Mouse (Mus musculus) forebrain, embryonic 11.5 days (tissue): ENCODE measurements around the gene Acsf3. TPM values are rescaled to one million over a fixed set of nuclear protein-coding genes. Genes with fewer than 3 reads are reported as not detected.

Source experiments
- ATAC-seq: fragments of 200-750 bp; cut with Nextera tagmentation; replicated peaks from 2 replicates; pipeline ENCODE4 v1.8.0; 2017; ENCODE audit warnings: moderate TSS enrichment; ENCODE audit not compliant: low FRiP score
- DNase-seq: peaks from one replicate; pipeline ENCODE4 v3.0.0-alpha.2; 2017; ENCODE audit warnings: low spot score
- H3K27ac ChIP-seq: fragments of 300-500 bp; sonication (generic); 2 replicates; pipeline ENCODE4 v1.5.1; 2014; ENCODE audit warnings: low read depth, low read length
- H3K27me3 ChIP-seq: fragments of 300-500 bp; sonication (generic); 2 replicates; pipeline ENCODE4 v1.6.1; 2014; ENCODE audit warnings: mild to moderate bottlenecking, low read length, mixed read lengths; ENCODE audit not compliant: control insufficient read depth, insufficient read depth
- H3K36me3 ChIP-seq: fragments of 300-500 bp; sonication (generic); 2 replicates; pipeline ENCODE4 v1.6.1; 2014; ENCODE audit warnings: mild to moderate bottlenecking, low read length, moderate library complexity, mixed read lengths; ENCODE audit not compliant: control insufficient read depth, insufficient read depth
- H3K4me1 ChIP-seq: fragments of 300-500 bp; sonication (generic); replicated peaks from 2 replicates; pipeline ENCODE4 v1.6.1; 2014; ENCODE audit warnings: low read length, mixed read lengths; ENCODE audit not compliant: control insufficient read depth, insufficient read depth
- H3K4me2 ChIP-seq: fragments of 300-500 bp; sonication (generic); 2 replicates; pipeline ENCODE4 v1.6.1; 2014; ENCODE audit warnings: low read depth, mild to moderate bottlenecking, low read length, moderate library complexity, mixed read lengths; ENCODE audit not compliant: severe bottlenecking
- H3K4me3 ChIP-seq: fragments of 300-500 bp; sonication (generic); 2 replicates; pipeline ENCODE4 v1.5.1; 2014; ENCODE audit warnings: low read depth, low read length
- H3K9ac ChIP-seq: fragments of 300-500 bp; sonication (generic); 2 replicates; pipeline ENCODE4 v1.6.1; 2014; ENCODE audit warnings: low read length
- H3K9me3 ChIP-seq: fragments of 300-500 bp; sonication (generic); 2 replicates; pipeline ENCODE4 v1.6.1; 2016; ENCODE audit warnings: low read length, mixed read lengths; ENCODE audit not compliant: control insufficient read depth
- WGBS: fragments of 180-500 bp; shearing (Covaris S2); extraction: QIAGEN DNeasy Blood & Tissue Kit; methylation state at CpG from one replicate; pipeline ENCODE4 v1.1.7; 2014; 5-methylcytosine and 5-hydroxymethylcytosine counted together
- polyA plus RNA-seq: library from polyadenylated mRNA; unstranded; fragments of >200 nt; fragmentation: Nextera tagmentation; extraction: Ambion mirVana; gene quantifications from 2 replicates; pipeline ENCODE4 v1.2.1, GENCODE M21; 2014

Acsf3 gene
- polyA plus RNA-seq, 1 experiment from 2014 or later: 15.6 TPM

DNA sequence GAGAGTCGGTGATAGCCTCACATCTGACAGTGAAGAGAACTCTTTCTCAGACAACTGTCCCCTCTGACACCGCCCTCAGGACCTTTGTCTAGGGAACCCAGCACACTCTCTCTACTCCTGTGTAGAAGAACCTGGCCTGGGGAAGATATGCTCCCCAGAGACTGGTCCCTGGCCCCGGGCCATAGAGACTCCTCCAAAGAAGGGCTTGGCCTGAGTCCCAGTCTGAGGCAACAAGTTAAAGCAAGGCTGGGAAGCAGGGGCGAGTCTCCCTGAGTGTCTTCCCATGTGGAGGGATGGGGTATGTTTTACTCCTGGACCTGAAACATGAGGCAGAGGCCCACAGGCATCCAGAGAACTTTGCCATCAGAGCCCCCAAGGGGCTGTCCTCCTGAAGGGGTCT, 70.4 kb downstream of the Acsf3 start:
- no peaks in the 10 kb centered on the region for H3K27me3 ChIP-seq
- no peaks in the 10 kb centered on the region for H3K36me3 ChIP-seq
- H3K27ac ChIP-seq: no peak overlapping the region
- H3K4me3 ChIP-seq: no peak overlapping the region
- 86% methylated on average over 4 of the region's 4 CpGs for WGBS
- H3K9me3 ChIP-seq: no peaks in the 10 kb centered on the region
- DNase-seq: no peak
- no peak for ATAC-seq
- H3K4me2 ChIP-seq: no peak overlapping the region
- H3K4me1 ChIP-seq: peaks cover 2% of the 10 kb centered on the region; the same call in 1 of the 2 replicates
- no peak overlapping the region for H3K9ac ChIP-seq

DNA sequence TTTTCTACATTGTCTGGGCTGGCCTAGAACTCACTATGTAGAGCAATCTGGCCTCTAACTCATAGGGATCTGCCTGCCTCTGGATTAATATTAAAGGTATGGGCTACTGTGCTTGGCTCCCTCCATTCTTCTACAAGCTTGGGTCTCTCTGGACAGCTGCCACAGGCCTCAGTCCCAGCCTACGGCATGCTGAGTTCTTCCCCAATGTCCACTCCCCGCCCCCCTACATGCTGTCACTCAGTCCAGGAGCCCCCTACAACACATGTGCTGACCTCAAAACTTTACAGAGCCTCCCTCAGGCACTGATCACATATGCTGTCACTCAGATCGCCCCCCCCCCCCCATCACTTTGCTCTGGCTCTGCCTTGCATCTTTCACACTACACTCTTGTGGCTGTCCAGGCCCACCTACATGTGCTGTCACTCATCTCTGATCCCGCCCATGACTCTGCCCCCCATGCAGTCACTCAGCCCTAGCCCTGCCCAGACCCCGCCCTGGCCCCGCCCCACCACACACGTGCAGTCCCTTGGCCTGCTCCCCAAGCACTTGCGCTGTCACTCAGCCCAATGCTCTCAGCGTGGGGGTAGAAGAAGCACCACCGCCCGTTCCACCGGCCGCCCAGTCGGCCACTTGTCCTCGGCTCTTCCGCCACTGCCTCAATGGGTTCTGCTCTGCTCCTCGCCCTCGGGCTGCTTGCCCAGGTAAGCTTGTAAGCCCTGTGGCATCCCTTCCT, 72.7 kb downstream of the Acsf3 start, which contains the start of gene Cdh15:
TSS of gene Cdh15 (plus strand) at position 138 of the 733 bp plus-strand sequence.
- H3K27ac ChIP-seq: no peak within 1 kb of the TSS
- WGBS: 15% methylated on average over 17 of the region's 18 CpGs
- H3K27me3 ChIP-seq: no peaks in the 10 kb centered on the region
- H3K4me3 ChIP-seq: no peak within 1 kb of the TSS
- H3K9me3 ChIP-seq: no peaks in the 10 kb centered on the region
- peaks cover 2% of the 10 kb centered on the region for H3K4me1 ChIP-seq
- ATAC-seq (peak; percentile 83), DNase-seq (peak; percentile 82)
- H3K9ac ChIP-seq: no peak within 1 kb of the TSS
- peak within 1 kb of the TSS; percentile 34; the same call in 1 of the 2 replicates for H3K4me2 ChIP-seq
- H3K36me3 ChIP-seq: no peaks in the 10 kb centered on the region

GRCm38 (mm10) chr8:122849152-122849910, 74.0 kb downstream of the Acsf3 start:
- Histone ChIP-seq H3K27ac (no peak overlapping the region), H3K9me3 (no peaks in the 10 kb centered on the region)
- ATAC-seq: no peak

DNA sequence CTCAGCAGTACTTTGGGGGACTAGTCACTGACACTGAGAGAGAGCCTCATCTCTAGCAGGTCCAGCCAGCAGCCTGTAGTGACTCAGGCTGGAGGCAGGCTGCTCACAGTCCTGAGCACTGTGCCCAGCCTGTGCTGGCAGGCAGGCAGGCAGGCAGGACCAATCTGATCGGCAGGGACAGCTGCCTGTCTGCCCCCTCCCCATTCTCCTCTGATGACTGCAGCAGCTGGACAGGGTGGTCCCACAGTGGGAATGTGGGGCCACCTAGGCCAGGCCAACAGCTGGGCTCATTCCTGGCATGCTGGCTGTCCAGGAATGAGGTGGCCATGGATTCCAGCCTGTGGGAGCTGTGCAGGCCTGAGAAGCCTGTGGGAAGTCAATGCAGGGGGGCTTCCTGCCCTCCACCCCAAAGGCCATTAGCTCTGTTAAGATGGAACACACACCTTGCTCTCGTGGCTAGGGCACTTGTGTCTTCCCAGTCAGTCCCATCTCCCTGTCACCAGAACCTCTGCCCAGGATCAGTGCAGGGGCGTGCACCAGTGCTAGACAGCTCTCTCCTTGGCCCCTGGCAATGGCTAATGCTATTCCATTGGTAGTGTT, 75.5 kb downstream of the Acsf3 start:
- H3K4me3 ChIP-seq: no peak overlapping the region
- H3K9ac ChIP-seq: no peak overlapping the region
- ATAC-seq (no peak), DNase-seq (no peak)
- no peaks in the 10 kb centered on the region for H3K27me3 ChIP-seq
- WGBS: 72% methylated on average over 3 of the region's 3 CpGs
- no peaks in the 10 kb centered on the region for H3K36me3 ChIP-seq
- H3K4me1 ChIP-seq: peaks cover 10% of the 10 kb centered on the region
- no peak overlapping the region for H3K27ac ChIP-seq
- H3K4me2 ChIP-seq: no peak overlapping the region
- H3K9me3 ChIP-seq: no peaks in the 10 kb centered on the region

More at GRCm38 (mm10) chr8:122849152-122849910, 74.0 kb downstream of the Acsf3 start:
- DNase-seq: no peak
- H3K9ac ChIP-seq: no peak overlapping the region
- H3K4me3 ChIP-seq: no peak overlapping the region
- no peaks in the 10 kb centered on the region for H3K27me3 ChIP-seq
- H3K4me1 ChIP-seq: peaks cover 10% of the 10 kb centered on the region
- 69% methylated on average over 11 of the region's 11 CpGs for WGBS
- H3K36me3 ChIP-seq: no peaks in the 10 kb centered on the region
- no peak overlapping the region for H3K4me2 ChIP-seq

GRCm38 (mm10) chr8:122851692-122852545, 76.6 kb downstream of the Acsf3 start:
- no peaks in the 10 kb centered on the region for H3K27me3 ChIP-seq

DNA sequence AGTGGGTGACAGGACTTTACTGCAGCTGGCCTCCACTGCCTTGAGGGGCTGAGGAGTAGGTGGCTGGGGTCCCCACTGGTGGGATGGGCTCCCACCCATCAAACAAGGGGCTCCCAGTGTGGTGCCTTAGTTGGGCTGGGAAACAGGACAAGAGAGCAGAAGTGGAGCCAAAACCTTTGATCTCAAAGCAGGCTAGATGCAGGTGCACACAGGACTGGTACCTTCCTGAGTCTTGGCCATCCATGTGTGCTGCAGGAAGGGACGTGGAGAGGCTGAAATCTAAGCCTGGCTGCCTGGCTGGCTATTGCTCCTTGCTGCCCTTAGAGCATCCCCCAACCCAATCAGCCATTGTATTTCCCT, 77.2 kb downstream of the Acsf3 start:
- no peak overlapping the region for H3K4me2 ChIP-seq

More at GRCm38 (mm10) chr8:122851692-122852545, 76.6 kb downstream of the Acsf3 start:
- no peak overlapping the region for H3K9ac ChIP-seq
- 88% methylated on average over 12 of the region's 12 CpGs for WGBS
- H3K4me3 ChIP-seq: no peak overlapping the region
- no peaks in the 10 kb centered on the region for H3K9me3 ChIP-seq
- H3K36me3 ChIP-seq: no peaks in the 10 kb centered on the region
- peaks cover 10% of the 10 kb centered on the region for H3K4me1 ChIP-seq
- no peak overlapping the region for H3K27ac ChIP-seq
- no peak overlapping the region for H3K4me2 ChIP-seq
- DNase-seq (no peak), ATAC-seq (no peak)

GRCm38 (mm10) chr8:122853340-122853771, 78.1 kb downstream of the Acsf3 start:
- H3K4me1 ChIP-seq: peaks cover 8% of the 10 kb centered on the region; the same call in 1 of the 2 replicates
- H3K9ac ChIP-seq: no peak overlapping the region
- 23% methylated on average over 11 of the region's 11 CpGs for WGBS
- H3K4me3 ChIP-seq: no peak overlapping the region
- no peaks in the 10 kb centered on the region for H3K36me3 ChIP-seq
- DNase-seq (peak; percentile 64), ATAC-seq (peak; percentile 61)
- no peaks in the 10 kb centered on the region for H3K27me3 ChIP-seq
- no peaks in the 10 kb centered on the region for H3K9me3 ChIP-seq
- no peak overlapping the region for H3K27ac ChIP-seq
- 0 out of 2 replicates have a peak overlapping the region, but pooled peaks have one; percentile 8 for H3K4me2 ChIP-seq

More for the DNA sequence above, 77.2 kb downstream of the Acsf3 start:
- ATAC-seq (no peak), DNase-seq (no peak)
- no peak overlapping the region for H3K27ac ChIP-seq
- no peaks in the 10 kb centered on the region for H3K36me3 ChIP-seq
- H3K9ac ChIP-seq: no peak overlapping the region
- no peaks in the 10 kb centered on the region for H3K9me3 ChIP-seq
- H3K4me3 ChIP-seq: no peak overlapping the region
- peaks cover 10% of the 10 kb centered on the region for H3K4me1 ChIP-seq
- H3K27me3 ChIP-seq: no peaks in the 10 kb centered on the region
- 71% methylated on average over 1 of the region's 1 CpGs for WGBS

DNA sequence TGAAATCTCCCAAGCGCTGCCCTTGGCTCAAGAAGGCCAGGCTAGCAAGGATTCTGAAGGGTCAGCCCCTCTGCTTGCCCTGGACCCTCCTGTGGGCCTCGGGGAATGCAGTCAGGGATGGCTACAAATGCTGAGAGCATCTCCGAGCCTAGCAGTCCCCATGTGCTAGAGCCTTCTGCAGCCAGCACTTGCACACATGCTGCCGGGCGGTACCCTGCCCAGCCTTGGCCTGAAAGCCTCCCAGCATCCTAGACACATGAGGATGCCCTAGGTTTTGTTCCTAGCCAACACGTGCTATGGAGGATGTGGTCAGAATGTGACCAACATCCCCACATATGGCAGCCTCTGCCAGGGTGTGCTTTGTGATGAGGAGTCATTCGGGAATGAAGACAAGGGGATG, 79.1 kb downstream of the Acsf3 start:
- Histone ChIP-seq H3K27me3 (no peaks in the 10 kb centered on the region), H3K4me3 (no peak overlapping the region), H3K36me3 (no peaks in the 10 kb centered on the region), H3K4me2 (no peak overlapping the region), H3K9ac (no peak overlapping the region), H3K4me1 (peaks cover 8% of the 10 kb centered on the region; the same call in 1 of the 2 replicates), H3K27ac (no peak overlapping the region), H3K9me3 (no peaks in the 10 kb centered on the region)
- WGBS: 88% methylated on average over 7 of the region's 7 CpGs
- ATAC-seq (no peak), DNase-seq (no peak)
